Mouse (Mus musculus): ENCODE data around the gene F13a1. TPM values are rescaled to one million over a fixed set of nuclear protein-coding genes. Genes with fewer than 3 reads are reported as not detected.

F13a1 gene
- polyA plus RNA-seq, 1 experiment from 2014 or later = 25.6 TPM

- Histone ChIP-seq H3K27me3 (no peaks in the 10 kb centered on the region), H3K9ac (no peak overlapping the region), H3K9me3 (no peaks in the 10 kb centered on the region), H3K4me1 (no peaks in the 10 kb centered on the region), H3K4me3 (no peak overlapping the region), H3K36me3 (no peaks in the 10 kb centered on the region), H3K4me2 (no peak overlapping the region), H3K27ac (no peak overlapping the region)
- 55% methylated on average over 4 of the region's 4 CpGs for WGBS
- no peak for ATAC-seq (ENCODE audit: borderline replicate concordance, extremely low read depth, low FRiP score, low TSS enrichment)
Measured at GRCm38 (mm10) chr13:37025996-37026579, 24.0 kb downstream of the F13a1 start.

DNA sequence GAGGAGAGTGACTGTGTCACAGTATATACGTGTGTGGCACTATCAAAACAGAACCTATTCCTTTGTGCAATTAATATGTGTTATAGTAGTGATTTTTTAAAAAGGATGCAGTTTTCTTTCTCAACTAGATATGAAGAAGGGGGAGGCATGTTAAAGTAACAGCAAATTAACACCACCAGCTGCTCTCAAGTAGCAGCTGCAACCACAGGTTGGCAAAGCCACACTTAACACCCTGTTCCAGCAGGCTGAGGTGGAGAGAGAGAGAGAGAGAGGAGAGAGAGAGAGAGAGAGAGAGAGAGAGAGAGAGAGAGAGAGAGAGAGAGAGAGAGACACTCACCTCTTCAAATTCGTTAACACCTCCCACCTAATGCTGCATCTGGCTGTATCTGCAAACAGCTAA, 28.5 kb downstream of the F13a1 start:
- no peaks in the 10 kb centered on the region for H3K9me3 ChIP-seq
- H3K4me2 ChIP-seq = no peak overlapping the region
- ATAC-seq (ENCODE audit: borderline replicate concordance, extremely low read depth, low FRiP score, low TSS enrichment) = no peak
- H3K4me3 ChIP-seq = no peak overlapping the region
- no peak overlapping the region for H3K27ac ChIP-seq
- H3K27me3 ChIP-seq = no peaks in the 10 kb centered on the region
- H3K4me1 ChIP-seq = no peaks in the 10 kb centered on the region
- WGBS = 77% methylated on average over 2 of the region's 2 CpGs
- H3K9ac ChIP-seq = no peak overlapping the region
- H3K36me3 ChIP-seq = no peaks in the 10 kb centered on the region

- H3K9ac ChIP-seq = no peak overlapping the region
- no peaks in the 10 kb centered on the region for H3K27me3 ChIP-seq
- H3K36me3 ChIP-seq = no peaks in the 10 kb centered on the region
- no peak overlapping the region for H3K4me3 ChIP-seq
- no peak overlapping the region for H3K4me2 ChIP-seq
- no peaks in the 10 kb centered on the region for H3K9me3 ChIP-seq
- 71% methylated on average over 5 of the region's 5 CpGs for WGBS
- H3K4me1 ChIP-seq = no peaks in the 10 kb centered on the region
- H3K27ac ChIP-seq = no peak overlapping the region
- no peak for ATAC-seq (ENCODE audit: borderline replicate concordance, extremely low read depth, low FRiP score, low TSS enrichment)
Measured at GRCm38 (mm10) chr13:37010771-37011170, 39.3 kb downstream of the F13a1 start.

DNA sequence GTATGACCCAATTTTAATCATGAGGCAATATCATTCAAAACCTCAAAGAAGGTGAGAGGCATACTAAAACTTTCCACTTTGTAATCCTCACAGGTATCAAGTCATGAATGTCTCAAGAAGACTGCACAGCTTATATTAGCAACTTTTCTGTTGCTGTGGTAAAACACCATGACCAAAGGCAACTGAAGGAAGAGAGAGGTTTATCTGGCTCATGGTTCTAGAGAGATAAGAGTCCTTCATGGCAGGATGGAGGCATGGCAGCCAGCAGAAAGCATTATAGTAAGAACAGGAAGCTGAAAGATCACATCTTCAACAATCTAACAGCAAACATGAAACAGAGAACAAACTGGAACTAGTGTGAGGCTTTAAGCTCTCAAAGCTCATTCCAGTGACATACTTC, 43.8 kb downstream of the F13a1 start:
- no peak for ATAC-seq (ENCODE audit: borderline replicate concordance, extremely low read depth, low FRiP score, low TSS enrichment)
- Histone ChIP-seq H3K4me2 (no peak overlapping the region), H3K4me3 (no peak overlapping the region)

DNA sequence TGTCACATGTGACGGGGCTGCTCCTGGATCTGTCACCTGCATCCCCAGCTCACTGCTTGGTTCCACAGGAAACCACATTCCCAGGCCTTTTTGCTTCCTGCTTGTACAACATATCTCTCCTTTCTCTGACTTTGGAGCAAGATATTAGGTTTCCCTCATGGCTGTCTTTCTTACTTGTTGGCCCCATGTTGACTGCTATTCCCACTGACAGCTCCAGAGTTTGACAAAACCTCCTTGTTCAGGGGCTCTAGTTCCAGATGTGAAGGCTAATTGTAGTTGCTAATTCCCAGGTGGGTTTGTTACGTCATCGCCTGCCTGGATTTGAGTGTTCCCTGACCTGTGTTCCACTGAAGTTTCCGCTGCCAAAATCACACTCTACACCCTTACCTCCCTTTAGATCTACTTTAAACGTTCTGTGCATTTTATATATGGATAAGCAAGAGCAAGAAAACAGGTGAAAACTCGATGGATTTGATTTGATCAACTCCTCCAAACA, 50.8 kb downstream of the F13a1 start:
- 64% methylated on average over 6 of the region's 6 CpGs for WGBS
- no peak overlapping the region for H3K4me3 ChIP-seq

More for the DNA sequence above, 43.8 kb downstream of the F13a1 start:
- Histone ChIP-seq H3K4me1 (no peaks in the 10 kb centered on the region), H3K9ac (no peak overlapping the region), H3K36me3 (no peaks in the 10 kb centered on the region), H3K27ac (no peak overlapping the region), H3K27me3 (no peaks in the 10 kb centered on the region), H3K9me3 (no peaks in the 10 kb centered on the region)

DNA sequence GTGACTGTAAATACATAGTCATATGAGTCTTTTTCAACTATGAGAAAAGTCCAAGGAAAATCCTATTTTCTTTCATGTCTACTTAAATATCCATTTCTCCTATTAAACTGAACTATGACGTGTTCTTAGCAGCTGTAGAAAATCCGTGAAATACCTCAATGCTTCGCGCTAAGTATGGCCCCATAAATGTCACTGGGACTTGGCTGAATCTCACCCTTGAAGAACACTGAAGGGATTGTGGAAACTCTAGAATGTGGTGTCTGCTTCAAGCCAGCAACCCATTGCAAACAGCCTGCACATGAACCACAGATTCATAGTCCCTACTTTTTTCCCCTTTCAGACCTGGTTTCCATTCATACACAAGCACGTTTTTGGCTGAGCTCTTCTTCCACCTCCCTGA, 56.5 kb downstream of the F13a1 start:
- Histone ChIP-seq H3K27ac (no peak overlapping the region), H3K4me2 (no peak overlapping the region), H3K4me3 (no peak overlapping the region), H3K9ac (no peak overlapping the region), H3K27me3 (no peaks in the 10 kb centered on the region), H3K4me1 (no peaks in the 10 kb centered on the region), H3K9me3 (no peaks in the 10 kb centered on the region), H3K36me3 (no peaks in the 10 kb centered on the region)
- no peak for ATAC-seq (ENCODE audit: borderline replicate concordance, extremely low read depth, low FRiP score, low TSS enrichment)
- WGBS = 74% methylated on average over 5 of the region's 5 CpGs

More for the DNA sequence above, 50.8 kb downstream of the F13a1 start:
- H3K9ac ChIP-seq = no peak overlapping the region
- no peaks in the 10 kb centered on the region for H3K4me1 ChIP-seq
- ATAC-seq (ENCODE audit: borderline replicate concordance, extremely low read depth, low FRiP score, low TSS enrichment) = no peak
- H3K36me3 ChIP-seq = no peaks in the 10 kb centered on the region
- no peaks in the 10 kb centered on the region for H3K27me3 ChIP-seq
- no peak overlapping the region for H3K4me2 ChIP-seq
- H3K27ac ChIP-seq = no peak overlapping the region
- H3K9me3 ChIP-seq = no peaks in the 10 kb centered on the region

DNA sequence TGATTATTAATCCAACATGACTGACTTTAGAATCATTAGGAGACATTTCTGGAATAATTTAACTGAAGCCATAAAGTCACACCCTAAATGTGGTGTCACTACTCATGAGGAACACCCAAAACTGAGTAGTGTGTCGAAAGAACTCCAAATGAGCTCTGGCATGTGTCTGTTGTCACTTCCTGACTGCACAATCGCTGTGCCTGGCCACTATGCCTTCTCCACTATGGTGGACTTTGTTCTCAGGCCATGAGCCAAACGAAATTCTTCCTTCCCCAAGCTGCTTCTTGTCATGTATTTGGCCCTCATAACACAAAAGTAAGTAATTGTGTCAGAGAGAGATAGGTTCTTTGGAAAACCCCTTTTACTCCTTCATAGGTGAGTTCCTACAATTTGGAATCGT, 61.7 kb downstream of the F13a1 start:
- no peaks in the 10 kb centered on the region for H3K4me1 ChIP-seq
- H3K4me2 ChIP-seq = no peak overlapping the region
- no peaks in the 10 kb centered on the region for H3K9me3 ChIP-seq
- H3K9ac ChIP-seq = no peak overlapping the region
- WGBS = 63% methylated on average over 4 of the region's 4 CpGs
- no peak overlapping the region for H3K27ac ChIP-seq
- H3K36me3 ChIP-seq = no peaks in the 10 kb centered on the region
- H3K4me3 ChIP-seq = no peak overlapping the region
- no peaks in the 10 kb centered on the region for H3K27me3 ChIP-seq
- ATAC-seq (ENCODE audit: borderline replicate concordance, extremely low read depth, low FRiP score, low TSS enrichment) = no peak

- H3K9me3 ChIP-seq = no peaks in the 10 kb centered on the region
- H3K27ac ChIP-seq = no peak overlapping the region
- no peak overlapping the region for H3K9ac ChIP-seq
- H3K4me2 ChIP-seq = no peak overlapping the region
- ATAC-seq (ENCODE audit: borderline replicate concordance, extremely low read depth, low FRiP score, low TSS enrichment) = no peak
- 78% methylated on average over 2 of the region's 2 CpGs for WGBS
- no peaks in the 10 kb centered on the region for H3K36me3 ChIP-seq
- H3K4me3 ChIP-seq = no peak overlapping the region
- no peaks in the 10 kb centered on the region for H3K27me3 ChIP-seq
- no peaks in the 10 kb centered on the region for H3K4me1 ChIP-seq
Measured at GRCm38 (mm10) chr13:36973016-36973415, 77.0 kb downstream of the F13a1 start.

DNA sequence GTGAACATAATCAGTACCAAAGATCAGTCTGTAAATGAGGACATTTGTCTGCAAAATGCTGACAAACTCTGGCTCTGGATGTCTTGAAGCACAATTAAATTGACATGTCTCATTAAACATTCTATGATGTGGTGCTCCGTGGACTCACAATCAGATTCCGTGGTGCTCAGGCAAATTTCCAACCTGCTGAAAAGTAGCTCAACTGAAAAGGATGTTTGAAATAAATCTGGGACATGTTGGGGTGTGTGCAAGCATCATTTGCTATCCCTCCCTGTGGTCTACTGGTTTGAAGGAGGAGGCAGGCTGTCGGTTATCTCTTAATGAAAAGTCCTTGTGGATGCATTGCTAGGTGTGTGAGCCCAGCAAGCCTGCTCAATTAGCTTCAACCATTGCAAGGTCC, 77.8 kb downstream of the F13a1 start:
- no peak overlapping the region for H3K4me2 ChIP-seq
- H3K9me3 ChIP-seq = no peaks in the 10 kb centered on the region
- H3K27me3 ChIP-seq = no peaks in the 10 kb centered on the region
- H3K9ac ChIP-seq = no peak overlapping the region
- no peaks in the 10 kb centered on the region for H3K36me3 ChIP-seq
- no peak overlapping the region for H3K27ac ChIP-seq
- ATAC-seq (ENCODE audit: borderline replicate concordance, extremely low read depth, low FRiP score, low TSS enrichment) = no peak
- H3K4me3 ChIP-seq = no peak overlapping the region
- WGBS = 72% methylated on average over 3 of the region's 3 CpGs
- no peaks in the 10 kb centered on the region for H3K4me1 ChIP-seq

GRCm38 (mm10) chr13:36962926-36963325, 87.1 kb downstream of the F13a1 start:
- no peaks in the 10 kb centered on the region for H3K4me1 ChIP-seq
- no peak overlapping the region for H3K9ac ChIP-seq
- H3K9me3 ChIP-seq = no peaks in the 10 kb centered on the region
- no peak overlapping the region for H3K27ac ChIP-seq
- H3K27me3 ChIP-seq = no peaks in the 10 kb centered on the region
- no peak overlapping the region for H3K4me2 ChIP-seq
- H3K4me3 ChIP-seq = no peak overlapping the region
- no peaks in the 10 kb centered on the region for H3K36me3 ChIP-seq
- ATAC-seq (ENCODE audit: borderline replicate concordance, extremely low read depth, low FRiP score, low TSS enrichment) = no peak

DNA sequence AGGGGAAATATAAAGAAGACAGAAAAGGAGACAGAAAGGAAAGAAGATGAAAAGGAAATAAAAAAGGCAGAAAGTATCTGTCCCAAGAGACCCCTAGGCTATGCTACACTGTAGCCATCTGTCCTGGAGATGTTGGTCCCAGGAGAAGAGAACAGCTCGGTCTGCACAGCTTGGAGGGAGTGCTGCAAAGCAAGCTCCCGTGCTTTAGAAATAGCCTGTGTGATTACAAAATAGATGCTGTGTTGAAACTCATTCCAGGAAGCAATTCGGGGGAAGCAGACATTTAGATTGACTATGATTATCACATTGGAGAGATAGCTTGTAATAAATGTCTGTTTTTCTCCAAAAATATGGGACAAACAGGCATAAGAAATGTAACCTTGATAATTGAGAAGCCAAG, 91.0 kb downstream of the F13a1 start:
- H3K27me3 ChIP-seq = no peaks in the 10 kb centered on the region
- no peak overlapping the region for H3K27ac ChIP-seq
- 46% methylated on average over 3 of the region's 3 CpGs for WGBS
- no peaks in the 10 kb centered on the region for H3K9me3 ChIP-seq
- H3K9ac ChIP-seq = no peak overlapping the region
- no peak overlapping the region for H3K4me2 ChIP-seq
- H3K4me3 ChIP-seq = no peak overlapping the region
- ATAC-seq (ENCODE audit: borderline replicate concordance, extremely low read depth, low FRiP score, low TSS enrichment) = no peak
- H3K4me1 ChIP-seq = no peaks in the 10 kb centered on the region
- no peaks in the 10 kb centered on the region for H3K36me3 ChIP-seq

- Histone ChIP-seq H3K27ac (no peak overlapping the region), H3K4me1 (no peaks in the 10 kb centered on the region), H3K27me3 (no peaks in the 10 kb centered on the region), H3K9ac (no peak overlapping the region), H3K36me3 (no peaks in the 10 kb centered on the region), H3K4me3 (no peak overlapping the region), H3K4me2 (no peak overlapping the region), H3K9me3 (no peaks in the 10 kb centered on the region)
- no peak for ATAC-seq (ENCODE audit: borderline replicate concordance, extremely low read depth, low FRiP score, low TSS enrichment)
- WGBS = 84% methylated on average over 3 of the region's 3 CpGs
Measured at GRCm38 (mm10) chr13:36954937-36955336, 95.1 kb downstream of the F13a1 start.

DNA sequence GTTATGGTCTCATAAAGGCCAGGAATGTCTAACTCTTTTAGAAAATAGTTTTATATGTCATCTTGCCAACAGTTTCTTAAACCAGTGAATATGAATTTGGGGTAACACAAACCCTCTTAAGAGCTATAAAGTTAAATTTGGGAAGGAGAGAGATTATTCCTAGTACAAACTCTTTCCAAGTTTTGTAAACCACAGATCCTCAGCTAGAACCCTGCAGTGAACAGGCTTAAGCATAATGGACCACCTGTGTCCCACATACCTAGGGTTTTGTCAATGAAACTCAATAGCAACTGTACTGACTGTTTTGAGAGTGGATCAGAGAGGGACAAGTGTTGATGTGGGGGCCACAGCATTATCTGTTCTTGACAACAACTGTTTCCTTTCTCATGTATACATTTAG, 96.4 kb downstream of the F13a1 start:
- H3K4me2 ChIP-seq = no peak overlapping the region
- no peak overlapping the region for H3K4me3 ChIP-seq
- H3K27me3 ChIP-seq = no peaks in the 10 kb centered on the region
- H3K36me3 ChIP-seq = no peaks in the 10 kb centered on the region
- no peak overlapping the region for H3K27ac ChIP-seq
- ATAC-seq (ENCODE audit: borderline replicate concordance, extremely low read depth, low FRiP score, low TSS enrichment) = no peak
- H3K9ac ChIP-seq = no peak overlapping the region
- no peaks in the 10 kb centered on the region for H3K9me3 ChIP-seq
- no peaks in the 10 kb centered on the region for H3K4me1 ChIP-seq
